Mouse (Mus musculus): Measurements from ENCODE around the gene Irf2bpl. TPM values are rescaled to one million over a fixed set of nuclear protein-coding genes. Genes with fewer than 3 reads are reported as not detected.

The Irf2bpl gene
- polyA plus RNA-seq, 1 experiment from 2014 or later: 22.6 TPM

GRCm38 (mm10) chr12:86888130-86889069, 3.8 kb upstream of the Irf2bpl start:
- Histone ChIP-seq H3K27ac (peak overlapping the region; percentile 98), H3K36me3 (replicated peaks) (no peaks in the 10 kb centered on the region), H3K9me3 (no peaks in the 10 kb centered on the region), H3K27me3 (ENCODE audit: poor library complexity, severe bottlenecking) (peaks cover 37% of the 10 kb centered on the region), H3K4me1 (peaks cover 100% of the 10 kb centered on the region), H3K4me3 (peak overlapping the region; percentile 46)
- DNase-seq (ENCODE audit: extremely low spot score, low spot score): peak; percentile 78
- WGBS: under 1% methylated on average over 47 of the region's 47 CpGs

- no peak for DNase-seq (ENCODE audit: extremely low spot score, low spot score)
- Histone ChIP-seq H3K27me3 (ENCODE audit: poor library complexity, severe bottlenecking) (peaks cover 45% of the 10 kb centered on the region), H3K4me1 (peaks cover 100% of the 10 kb centered on the region), H3K4me3 (peak overlapping the region; percentile 46), H3K36me3 (replicated peaks) (peaks cover under 1% of the 10 kb centered on the region; the same call in 1 of the 2 replicates), H3K9me3 (no peaks in the 10 kb centered on the region), H3K27ac (peak overlapping the region; percentile 98)
- 30% methylated on average over 14 of the region's 14 CpGs for WGBS
These were observed 3.0 kb upstream of the Irf2bpl start for GRCm38 (mm10) chr12:86887381-86888129.

GRCm38 (mm10) chr12:86886446-86886965, 1.9 kb upstream of the Irf2bpl start:
- no peak for DNase-seq (ENCODE audit: extremely low spot score, low spot score)
- peaks cover 100% of the 10 kb centered on the region for H3K4me1 ChIP-seq
- peak overlapping the region; percentile 98 for H3K27ac ChIP-seq
- H3K27me3 ChIP-seq (ENCODE audit: poor library complexity, severe bottlenecking): peaks cover 55% of the 10 kb centered on the region
- H3K9me3 ChIP-seq: no peaks in the 10 kb centered on the region
- no peak overlapping the region for H3K4me3 ChIP-seq
- H3K36me3 ChIP-seq (replicated peaks): peaks cover 10% of the 10 kb centered on the region
- WGBS: 59% methylated on average over 7 of the region's 7 CpGs

DNA sequence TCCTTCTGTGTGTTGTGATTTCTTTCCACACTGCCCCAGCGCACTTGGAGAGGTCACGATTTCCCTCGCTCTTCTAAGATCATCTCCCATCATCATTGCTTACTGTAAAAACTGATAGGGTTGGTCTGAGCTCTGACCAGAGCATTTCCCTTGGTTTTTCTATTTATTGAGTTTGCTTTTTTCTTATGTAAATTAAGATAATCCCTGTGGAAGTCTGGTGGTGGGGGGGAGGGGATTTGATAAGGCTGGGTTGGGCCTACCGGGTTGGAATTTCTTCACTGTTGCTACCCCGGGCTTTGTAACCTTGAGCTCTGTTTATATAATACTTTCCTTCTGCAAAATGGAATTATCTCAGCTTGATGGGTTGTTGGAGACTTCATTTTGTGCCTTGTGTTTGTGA, 1.1 kb upstream of the Irf2bpl start:
- Histone ChIP-seq H3K9me3 (no peaks in the 10 kb centered on the region), H3K4me3 (peak overlapping the region; percentile 82), H3K27ac (peak overlapping the region; percentile 98), H3K4me1 (peaks cover 97% of the 10 kb centered on the region), H3K36me3 (replicated peaks) (peaks cover 10% of the 10 kb centered on the region), H3K27me3 (ENCODE audit: poor library complexity, severe bottlenecking) (peaks cover 51% of the 10 kb centered on the region)
- WGBS: 14% methylated on average over 5 of the region's 5 CpGs
- DNase-seq (ENCODE audit: extremely low spot score, low spot score): no peak

GRCm38 (mm10) chr12:86885336-86885735, 738 bp upstream of the Irf2bpl start:
- WGBS: 7% methylated on average over 6 of the region's 6 CpGs
- Histone ChIP-seq H3K4me1 (peaks cover 97% of the 10 kb centered on the region), H3K27me3 (ENCODE audit: poor library complexity, severe bottlenecking) (peaks cover 47% of the 10 kb centered on the region), H3K9me3 (no peaks in the 10 kb centered on the region), H3K27ac (peak overlapping the region; percentile 98), H3K4me3 (peak overlapping the region; percentile 82), H3K36me3 (replicated peaks) (peaks cover 13% of the 10 kb centered on the region)
- DNase-seq (ENCODE audit: extremely low spot score, low spot score): no peak

GRCm38 (mm10) chr12:86883280-86884196, 1.1 kb downstream of the Irf2bpl start:
- DNase-seq (ENCODE audit: extremely low spot score, low spot score): peak; percentile 56
- under 1% methylated on average over 84 of the region's 84 CpGs for WGBS
- Histone ChIP-seq H3K9me3 (no peaks in the 10 kb centered on the region), H3K27me3 (ENCODE audit: poor library complexity, severe bottlenecking) (peaks cover 32% of the 10 kb centered on the region), H3K4me3 (peak overlapping the region; percentile 82), H3K36me3 (replicated peaks) (peaks cover 18% of the 10 kb centered on the region), H3K27ac (peak overlapping the region; percentile 98), H3K4me1 (peaks cover 97% of the 10 kb centered on the region)

DNA sequence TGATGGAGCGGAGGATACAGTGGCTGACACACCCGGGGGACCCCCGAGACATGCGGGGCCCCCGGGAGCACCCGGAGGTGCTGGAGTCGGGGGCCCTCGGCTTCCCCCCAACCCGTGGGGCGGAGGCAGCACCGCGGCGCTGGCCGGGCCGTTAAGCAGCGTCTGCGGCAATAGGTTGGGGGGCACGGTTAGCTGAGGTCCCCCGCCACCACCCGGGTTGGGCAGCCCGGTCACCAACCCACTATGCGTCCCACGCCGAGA, 1.6 kb downstream of the Irf2bpl start:
- Histone ChIP-seq H3K9me3 (no peaks in the 10 kb centered on the region), H3K36me3 (replicated peaks) (peaks cover 18% of the 10 kb centered on the region), H3K27ac (peak overlapping the region; percentile 98), H3K4me1 (peaks cover 96% of the 10 kb centered on the region), H3K4me3 (peak overlapping the region; percentile 82), H3K27me3 (ENCODE audit: poor library complexity, severe bottlenecking) (peaks cover 32% of the 10 kb centered on the region)
- 1% methylated on average over 24 of the region's 24 CpGs for WGBS
- peak; percentile 34 for DNase-seq (ENCODE audit: extremely low spot score, low spot score)

- Histone ChIP-seq H3K36me3 (replicated peaks) (peaks cover 18% of the 10 kb centered on the region), H3K4me3 (peak overlapping the region; percentile 82), H3K9me3 (no peaks in the 10 kb centered on the region), H3K4me1 (peaks cover 91% of the 10 kb centered on the region), H3K27me3 (ENCODE audit: poor library complexity, severe bottlenecking) (peaks cover 32% of the 10 kb centered on the region), H3K27ac (peak overlapping the region; percentile 98)
- peak; percentile 65 for DNase-seq (ENCODE audit: extremely low spot score, low spot score)
- WGBS: under 1% methylated on average over 59 of the region's 59 CpGs
These were observed 2.1 kb downstream of the Irf2bpl start for GRCm38 (mm10) chr12:86882279-86883018.

- H3K4me3 ChIP-seq: peak overlapping the region; percentile 82
- peaks cover 18% of the 10 kb centered on the region for H3K36me3 ChIP-seq (replicated peaks)
- no peaks in the 10 kb centered on the region for H3K9me3 ChIP-seq
- 9% methylated on average over 33 of the region's 33 CpGs for WGBS
- peaks cover 32% of the 10 kb centered on the region for H3K27me3 ChIP-seq (ENCODE audit: poor library complexity, severe bottlenecking)
- peak overlapping the region; percentile 98 for H3K27ac ChIP-seq
- peak; percentile 47 for DNase-seq (ENCODE audit: extremely low spot score, low spot score)
- H3K4me1 ChIP-seq: peaks cover 85% of the 10 kb centered on the region
These were observed 2.8 kb downstream of the Irf2bpl start for GRCm38 (mm10) chr12:86881809-86882278.

DNA sequence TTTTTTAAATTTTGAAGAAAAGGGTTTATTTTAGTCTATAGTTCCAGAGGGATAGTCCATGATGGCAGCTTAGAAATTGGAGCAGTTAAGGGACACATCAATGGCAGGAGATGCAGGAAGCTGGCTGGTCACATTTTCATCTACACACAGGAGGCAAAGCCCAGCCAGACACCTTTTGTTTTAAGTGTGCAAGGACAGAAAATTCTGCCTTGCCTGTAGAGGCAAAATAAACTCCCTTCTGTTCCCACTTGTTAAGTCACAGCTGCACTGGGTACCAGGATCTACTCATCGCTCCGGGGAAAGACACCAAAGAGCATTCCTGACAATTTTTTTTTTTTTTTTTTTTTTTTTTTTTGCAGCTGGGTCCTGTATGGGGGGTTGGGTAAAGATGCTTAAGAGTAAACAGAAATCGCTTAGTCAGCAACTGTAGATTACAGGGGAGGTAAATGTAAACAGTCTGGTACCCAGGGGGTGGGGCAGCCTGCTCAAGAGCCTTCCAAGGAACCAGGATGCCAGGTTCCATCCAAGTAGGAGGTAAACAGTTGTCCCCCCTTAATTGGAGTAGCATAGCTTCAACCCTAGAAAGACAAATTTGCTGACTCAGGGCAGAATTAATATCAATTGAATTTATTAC, 4.4 kb downstream of the Irf2bpl start:
- no peak for DNase-seq (ENCODE audit: extremely low spot score, low spot score)
- no peaks in the 10 kb centered on the region for H3K9me3 ChIP-seq
- H3K4me1 ChIP-seq: peaks cover 74% of the 10 kb centered on the region
- H3K36me3 ChIP-seq (replicated peaks): peaks cover 18% of the 10 kb centered on the region
- peak overlapping the region; percentile 3; the same call in 1 of the 2 replicates for H3K4me3 ChIP-seq
- H3K27me3 ChIP-seq (ENCODE audit: poor library complexity, severe bottlenecking): peaks cover 32% of the 10 kb centered on the region
- no peak overlapping the region for H3K27ac ChIP-seq
- 75% methylated on average over 3 of the region's 3 CpGs for WGBS

DNA sequence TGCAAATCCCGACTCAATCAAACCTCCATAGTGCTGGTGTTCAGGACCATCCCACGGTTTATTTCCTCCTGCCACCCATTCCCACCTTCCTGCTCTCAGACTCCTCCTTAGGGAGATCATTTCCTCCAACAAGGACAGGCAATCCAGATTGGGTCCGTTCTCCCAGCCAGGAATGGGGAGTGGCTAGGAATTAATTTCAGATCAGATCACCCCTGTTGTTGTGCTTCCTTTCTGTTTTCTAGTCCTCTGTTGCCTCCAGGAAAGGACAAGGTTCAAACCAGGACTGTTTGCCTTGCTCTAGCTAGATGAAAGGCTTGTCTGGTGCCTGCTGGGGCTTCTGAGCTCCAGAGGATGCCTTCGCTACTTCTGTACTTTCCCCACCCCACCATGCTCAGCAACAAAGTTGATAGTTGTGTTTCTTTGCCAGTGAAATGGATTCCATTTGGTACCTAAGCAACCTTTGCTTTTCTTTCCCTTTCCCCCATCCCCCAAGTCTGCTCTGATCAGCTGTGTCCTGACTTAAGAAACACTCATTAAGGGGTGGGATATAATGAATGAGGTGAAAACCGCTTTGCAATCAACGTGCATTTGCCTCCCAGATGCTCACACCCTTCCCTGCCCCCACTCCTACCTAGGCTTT, 5.0 kb downstream of the Irf2bpl start:
- H3K9me3 ChIP-seq: no peaks in the 10 kb centered on the region
- peak overlapping the region; percentile 48; the same call in 1 of the 2 replicates for H3K27ac ChIP-seq
- peaks cover 18% of the 10 kb centered on the region for H3K36me3 ChIP-seq (replicated peaks)
- no peak for DNase-seq (ENCODE audit: extremely low spot score, low spot score)
- peak overlapping the region; percentile 3; the same call in 1 of the 2 replicates for H3K4me3 ChIP-seq
- 58% methylated on average over 6 of the region's 6 CpGs for WGBS
- H3K27me3 ChIP-seq (ENCODE audit: poor library complexity, severe bottlenecking): peaks cover 29% of the 10 kb centered on the region
- H3K4me1 ChIP-seq: peaks cover 68% of the 10 kb centered on the region

Measured in forebrain, embryonic 10.5 days (tissue).